Mouse (Mus musculus): ENCODE measurements around the gene Atp5g2.

DNA sequence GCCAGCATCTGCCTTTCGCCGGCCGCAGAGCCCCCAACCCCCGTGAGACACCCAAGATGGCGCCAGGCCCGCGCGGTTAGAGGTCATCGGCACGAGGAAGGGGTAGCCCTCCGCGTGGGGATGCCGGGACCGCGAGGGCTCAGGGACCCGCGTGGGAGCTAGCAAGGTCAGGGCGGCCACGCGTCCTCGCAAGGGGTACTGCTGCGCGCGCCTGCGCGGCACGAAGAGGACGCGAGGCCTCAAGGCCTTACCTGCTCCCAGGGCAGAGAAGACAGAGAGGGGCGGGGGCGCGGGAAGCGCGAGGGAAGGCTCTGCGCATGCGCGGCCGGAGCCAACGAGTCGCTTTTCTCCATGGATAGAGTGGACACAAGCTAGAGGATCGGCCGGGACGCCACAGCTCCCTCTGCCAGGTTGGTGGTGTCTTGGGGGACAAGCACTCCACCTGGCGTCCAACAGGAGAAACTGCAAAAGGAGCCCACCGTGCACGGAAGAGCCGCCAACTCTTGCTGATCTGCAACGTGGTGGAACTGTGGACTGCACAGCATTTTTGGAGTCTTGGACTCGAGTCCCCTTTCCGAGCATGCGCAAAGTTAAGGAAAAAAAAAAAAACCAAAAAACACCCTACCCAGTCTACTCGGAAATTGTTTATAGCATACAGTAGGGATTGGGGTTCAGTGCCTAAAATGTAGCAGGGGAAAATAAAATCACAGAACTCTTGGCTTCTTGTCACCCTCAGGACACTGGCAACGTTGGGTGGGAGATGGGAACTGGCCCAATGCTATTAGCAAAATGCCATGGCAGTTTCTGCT, 1.2 kb downstream of the Atp5g2 start:
- TF ChIP-seq POLR2A (IDR thresholded peaks at IDR 0.05; ENCODE audit: borderline replicate concordance, control insufficient read depth, low read depth, low read length) (peak; percentile 74; the same call in 1 of the 2 replicates), CTCF (IDR thresholded peaks at IDR 0.05; ENCODE audit: control insufficient read depth, insufficient read depth, low read length) (peak; percentile 99)

All from bone marrow, adult 2 months (tissue).